Mouse (Mus musculus): Measurements from ENCODE around the gene Hapln2.

The Hapln2 gene

GRCm38 (mm10) chr3:88005822-88006786 is 21.3 kb downstream of the Hapln2 start:
- no peak for DNase-seq (ENCODE audit: low spot score in 2 of 2)

DNA sequence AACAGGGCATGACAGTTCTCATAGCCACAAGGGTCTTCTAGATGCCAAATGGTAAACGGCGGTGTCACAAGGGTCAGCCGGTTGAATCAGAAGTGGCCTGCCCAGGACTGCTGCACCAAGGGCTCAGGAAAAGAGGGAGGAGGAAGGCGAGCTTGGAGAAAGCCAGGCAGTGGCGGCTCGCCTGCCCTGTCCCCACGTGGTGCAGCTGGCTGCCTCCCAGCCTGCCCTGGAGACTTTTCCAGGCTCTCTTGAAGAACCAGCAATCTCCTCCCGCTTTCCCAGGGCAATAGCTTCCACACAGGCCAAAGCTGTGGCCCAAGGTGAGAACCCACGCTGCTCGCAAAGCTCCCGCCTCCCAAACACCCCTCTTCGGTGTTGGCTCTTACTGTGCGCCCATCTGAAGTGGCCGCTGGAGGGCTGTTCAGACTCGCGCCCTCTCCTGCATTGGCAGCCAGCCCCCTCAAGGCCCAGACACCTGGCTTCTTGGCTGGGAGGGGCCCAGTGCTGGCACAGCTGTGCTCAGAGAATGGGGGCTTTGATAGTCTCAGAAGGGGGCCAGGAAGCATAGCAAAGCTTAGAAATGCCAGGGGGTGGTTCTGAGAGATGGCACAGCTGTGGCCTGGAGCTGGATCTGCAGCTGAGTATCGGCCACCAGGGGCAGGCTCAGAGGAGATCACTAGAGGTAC is 24.9 kb downstream of the Hapln2 start:
- DNase-seq (ENCODE audit: low spot score in 2 of 2): no peak

- DNase-seq (ENCODE audit: low spot score in 2 of 2): no peak
These were observed 26.4 kb downstream of the Hapln2 start for GRCm38 (mm10) chr3:88000816-88001595.

DNA sequence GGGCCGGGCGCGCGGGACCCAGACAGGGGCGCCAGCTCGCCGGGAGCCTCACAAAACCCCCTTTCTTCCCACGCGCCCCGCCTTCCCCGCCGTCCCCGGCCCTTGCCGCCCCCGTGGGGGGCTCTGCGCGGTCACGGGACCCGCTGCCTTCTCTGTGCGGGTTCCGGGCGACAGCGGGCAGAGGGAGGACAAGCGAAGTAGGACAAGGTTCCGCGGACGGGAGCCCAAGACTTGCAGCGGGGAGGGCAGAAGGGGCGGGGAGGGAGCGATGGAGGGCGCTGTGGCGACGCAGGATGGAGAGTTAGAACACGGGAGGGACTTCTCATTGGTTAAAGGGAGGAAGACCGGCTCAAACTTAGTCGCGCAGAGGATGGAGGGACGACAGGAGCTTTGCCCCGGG is 27.2 kb downstream of the Hapln2 start, which contains the start of gene Bcan:
Bcan (minus strand) TSS at position 50 of the 400 bp plus-strand sequence.
- DNase-seq (ENCODE audit: low spot score in 2 of 2): no peak

- no peak for DNase-seq (ENCODE audit: low spot score in 2 of 2)
These were observed 28.0 kb downstream of the Hapln2 start for GRCm38 (mm10) chr3:87999243-87999895.

DNA sequence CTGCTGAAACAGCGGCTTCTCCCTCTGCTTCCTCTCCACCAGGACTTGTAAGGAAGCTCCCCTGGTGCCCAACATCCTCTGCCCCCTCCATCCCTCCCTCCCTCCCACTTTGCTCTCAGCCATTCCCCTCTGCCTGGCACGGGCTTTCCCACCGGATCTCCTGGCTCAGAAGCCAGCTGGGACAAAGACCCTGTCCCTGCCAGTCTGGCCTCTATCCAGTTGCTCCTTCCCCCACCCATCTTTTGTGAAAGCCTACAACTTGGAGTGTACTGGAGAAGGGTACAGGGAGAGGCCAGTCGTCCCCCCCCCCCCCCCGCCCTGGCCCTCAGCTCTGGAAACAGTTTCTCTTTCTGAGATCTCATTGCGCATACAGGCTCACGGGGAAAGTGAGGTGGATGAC is 28.6 kb downstream of the Hapln2 start:
- DNase-seq (ENCODE audit: low spot score in 2 of 2): peak; percentile 36 to 78

DNA sequence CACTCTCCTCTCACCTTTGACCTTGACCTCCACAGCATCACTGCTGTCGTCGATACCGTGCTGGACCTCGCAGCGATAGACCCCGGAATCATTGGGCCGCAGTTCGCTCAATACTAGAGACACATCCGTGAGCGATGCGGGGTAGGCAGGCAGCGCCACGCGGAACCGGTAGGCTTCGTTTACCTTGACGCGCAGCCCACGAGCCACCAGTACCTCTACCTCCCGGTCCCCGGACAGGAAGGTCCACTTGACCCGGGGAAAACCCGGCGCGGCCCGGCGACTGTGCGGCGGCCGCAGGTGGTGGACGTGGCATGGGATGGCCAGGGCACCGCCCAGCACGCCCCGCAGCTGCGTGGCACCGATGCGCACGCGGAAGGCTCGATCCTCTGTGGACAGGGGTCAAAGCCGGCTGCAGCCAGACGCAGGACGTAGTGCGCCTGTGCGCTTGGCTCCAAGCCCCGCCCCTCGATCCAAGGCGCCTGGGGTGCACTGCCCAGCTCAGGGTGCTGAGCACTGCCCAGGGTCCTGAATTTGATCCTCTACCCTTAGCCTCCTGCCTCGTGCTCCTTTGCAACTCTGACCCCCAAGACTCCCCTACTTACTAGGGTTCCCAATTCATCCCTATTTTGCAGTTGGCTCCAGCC is 30.3 kb downstream of the Hapln2 start:
- DNase-seq (ENCODE audit: low spot score in 2 of 2): no peak

- no peak for DNase-seq (ENCODE audit: low spot score in 2 of 2)
These were observed 31.0 kb downstream of the Hapln2 start for GRCm38 (mm10) chr3:87996401-87996800.

- DNase-seq (ENCODE audit: low spot score in 2 of 2): no peak
These were observed 32.1 kb downstream of the Hapln2 start for GRCm38 (mm10) chr3:87995331-87995730.

- no peak for DNase-seq (ENCODE audit: low spot score in 2 of 2)
These were observed 33.9 kb downstream of the Hapln2 start for GRCm38 (mm10) chr3:87993436-87993835.

GRCm38 (mm10) chr3:87989935-87990334 is 37.4 kb downstream of the Hapln2 start:
- no peak for DNase-seq (ENCODE audit: low spot score in 2 of 2)

DNA sequence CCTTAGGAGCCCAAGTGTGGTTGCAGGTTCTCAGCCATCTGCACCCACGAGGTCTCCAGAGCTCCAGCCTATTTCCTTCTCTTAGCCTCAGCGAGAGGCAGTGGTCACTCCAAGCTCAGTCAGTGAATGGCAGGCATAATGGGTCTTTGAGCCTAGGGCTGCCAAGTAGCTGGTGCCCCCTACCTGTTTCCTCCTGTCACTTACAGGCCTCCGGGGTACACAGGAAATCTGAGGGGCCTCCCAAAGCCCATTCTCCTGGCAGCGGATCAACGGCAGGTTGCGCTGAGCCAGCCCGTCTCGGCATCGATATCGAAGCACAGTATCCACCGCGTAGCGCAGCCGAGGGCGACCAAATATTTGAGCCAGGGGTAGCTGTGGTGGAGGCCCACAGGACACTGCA is 39.3 kb downstream of the Hapln2 start:
- no peak for DNase-seq (ENCODE audit: low spot score in 2 of 2)

GRCm38 (mm10) chr3:87987633-87988032 is 39.8 kb downstream of the Hapln2 start:
- DNase-seq (ENCODE audit: low spot score in 2 of 2): no peak

DNA sequence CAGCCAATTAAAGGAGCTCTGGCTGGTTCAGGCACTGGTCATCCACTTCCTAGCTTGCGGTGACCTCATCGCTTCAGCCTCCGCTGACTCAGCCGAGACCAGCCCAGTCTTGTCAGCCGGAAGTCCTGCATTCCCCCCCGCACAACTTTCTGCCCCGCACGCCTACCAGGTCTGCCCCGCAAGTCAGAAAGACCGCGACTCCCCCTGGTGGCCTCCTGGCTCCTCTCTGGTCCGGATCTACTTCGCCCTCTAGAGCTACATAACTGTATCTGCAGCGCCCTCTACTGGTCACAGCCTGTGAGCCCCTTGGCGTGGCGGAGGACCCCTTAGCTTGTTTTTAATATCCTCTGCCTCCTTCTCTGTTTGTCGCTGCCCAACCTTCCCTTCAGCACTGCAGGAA is 40.5 kb downstream of the Hapln2 start:
- DNase-seq (ENCODE audit: low spot score in 2 of 2): peak; percentile 86 to 88

GRCm38 (mm10) chr3:87985505-87986320 is 41.7 kb downstream of the Hapln2 start:
- no peak for DNase-seq (ENCODE audit: low spot score in 2 of 2)

GRCm38 (mm10) chr3:87984094-87984493 is 43.3 kb downstream of the Hapln2 start:
- no peak for DNase-seq (ENCODE audit: low spot score in 2 of 2)

GRCm38 (mm10) chr3:87983627-87984026 is 43.8 kb downstream of the Hapln2 start:
- DNase-seq (ENCODE audit: low spot score in 2 of 2): no peak

GRCm38 (mm10) chr3:87982836-87983601 is 44.4 kb downstream of the Hapln2 start:
- no peak for DNase-seq (ENCODE audit: low spot score in 2 of 2)

All from frontal cortex, postnatal 14 days (tissue).